Mouse (Mus musculus) limb, embryonic 15.5 days (tissue): Measurements from ENCODE around the gene Med25. TPM values are rescaled to one million over a fixed set of nuclear protein-coding genes. Genes with fewer than 3 reads are reported as not detected.

Experiments used
- ATAC-seq: fragments of 200-750 bp; cut with Nextera tagmentation; 2 replicates; pipeline ENCODE4 v1.8.0; 2017; ENCODE audit warnings: low read depth, moderate TSS enrichment; ENCODE audit not compliant: insufficient number of reproducible peaks, low FRiP score, low TSS enrichment
- H3K27ac ChIP-seq: fragments of 300-500 bp; sonication (generic); 2 replicates; pipeline ENCODE4 v1.5.1; 2015; ENCODE audit warnings: moderate library complexity, mild to moderate bottlenecking, inconsistent platforms
- H3K27me3 ChIP-seq: fragments of 300-500 bp; sonication (generic); 2 replicates; pipeline ENCODE4 v1.6.1; 2015; ENCODE audit warnings: inconsistent platforms
- H3K36me3 ChIP-seq: fragments of 300-500 bp; sonication (generic); 2 replicates; pipeline ENCODE4 v1.6.1; 2015; ENCODE audit warnings: inconsistent platforms
- H3K4me1 ChIP-seq: fragments of 300-500 bp; sonication (generic); 2 replicates; pipeline ENCODE4 v1.6.1; 2015; ENCODE audit warnings: inconsistent platforms
- H3K4me2 ChIP-seq: fragments of 300-500 bp; sonication (generic); 2 replicates; pipeline ENCODE4 v1.6.1; 2015; ENCODE audit warnings: mild to moderate bottlenecking, inconsistent platforms
- H3K4me3 ChIP-seq: fragments of 300-500 bp; sonication (generic); 2 replicates; pipeline ENCODE4 v1.5.1; 2015; ENCODE audit warnings: mild to moderate bottlenecking, inconsistent platforms
- H3K9ac ChIP-seq: fragments of 300-500 bp; sonication (generic); 2 replicates; pipeline ENCODE4 v1.6.1; 2015; ENCODE audit warnings: inconsistent platforms
- H3K9me3 ChIP-seq: fragments of 300-500 bp; sonication (generic); 2 replicates; pipeline ENCODE4 v1.6.1; 2016; ENCODE audit warnings: inconsistent platforms
- WGBS: fragments of 180-500 bp; shearing (Covaris S2); methylation state at CpG from one replicate; pipeline ENCODE4 v1.1.7; 2015; 5-methylcytosine and 5-hydroxymethylcytosine counted together
- polyA plus RNA-seq: library from polyadenylated mRNA; unstranded; fragments of >200 nt; fragmentation: Nextera tagmentation; extraction: Ambion mirVana; gene quantifications from 2 replicates; pipeline ENCODE4 v1.2.1, GENCODE M21; 2015

Med25 gene
- polyA plus RNA-seq, 1 experiment from 2014 or later: 103 TPM

DNA sequence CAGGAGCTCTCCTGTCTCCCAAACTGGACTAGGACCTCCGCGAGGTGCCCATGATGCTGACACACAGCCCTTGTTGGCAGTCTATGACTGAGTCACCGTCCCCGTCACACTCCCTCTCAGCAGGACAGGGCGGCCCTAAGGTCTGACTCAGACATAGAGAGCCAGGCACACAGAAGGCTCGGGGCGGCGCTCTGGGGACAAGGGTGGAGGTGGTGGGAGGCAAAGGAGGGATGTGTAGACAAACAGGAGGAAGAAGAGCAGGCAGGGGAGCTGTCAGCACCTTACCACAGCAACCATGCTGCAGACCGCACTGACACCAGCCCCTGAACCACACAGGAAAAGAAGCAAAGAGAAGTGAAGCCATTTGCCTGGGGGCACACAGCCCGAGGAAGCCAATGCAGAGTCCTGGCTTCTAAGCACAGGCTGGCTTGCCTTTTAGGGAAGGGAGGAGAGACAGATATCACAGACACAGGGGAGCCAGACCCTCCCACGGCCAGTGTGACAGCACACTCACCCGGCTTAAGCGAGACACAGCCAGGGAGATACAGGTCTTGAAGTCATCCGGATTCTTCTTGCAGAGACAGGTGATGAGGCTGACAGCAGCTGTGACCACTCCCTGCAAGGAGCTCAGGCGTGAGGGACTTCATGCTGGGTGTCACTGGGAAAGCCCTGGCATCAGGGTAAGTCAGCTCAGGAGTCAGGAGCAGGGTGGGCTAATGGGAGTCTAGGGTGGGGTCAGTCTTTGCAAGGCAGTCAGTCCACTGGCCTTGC, 16.4 kb upstream of the Med25 start:
- no peak for ATAC-seq

DNA sequence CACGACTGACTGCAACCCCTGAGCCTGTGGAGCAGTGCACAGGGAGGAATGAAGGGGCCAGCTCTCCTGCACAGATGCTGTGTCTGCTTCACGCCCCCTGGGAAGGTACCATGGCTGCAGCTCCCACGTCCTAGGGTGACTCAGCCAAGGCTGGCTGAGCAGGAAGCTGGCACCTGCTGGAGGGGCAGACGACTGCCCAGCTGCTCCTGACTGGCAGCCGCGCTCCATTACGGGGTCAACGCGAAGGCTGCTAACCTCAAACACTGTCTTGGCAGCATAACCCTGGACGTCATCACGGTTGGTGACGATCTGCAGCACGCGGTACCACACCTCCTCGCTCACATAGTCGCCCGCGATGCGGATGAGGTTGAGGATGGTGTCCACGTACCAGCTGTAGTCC, 12.9 kb upstream of the Med25 start:
- Histone ChIP-seq H3K36me3 (peaks cover 86% of the 10 kb centered on the region), H3K27me3 (no peaks in the 10 kb centered on the region), H3K4me3 (no peak overlapping the region), H3K9me3 (no peaks in the 10 kb centered on the region), H3K27ac (no peak overlapping the region), H3K9ac (no peak overlapping the region), H3K4me2 (no peak overlapping the region), H3K4me1 (peaks cover 12% of the 10 kb centered on the region)
- no peak for ATAC-seq
- 93% methylated on average over 20 of the region's 20 CpGs for WGBS

More for the DNA sequence above, 16.4 kb upstream of the Med25 start:
- Histone ChIP-seq H3K27ac (no peak overlapping the region), H3K9me3 (no peaks in the 10 kb centered on the region), H3K4me2 (no peak overlapping the region), H3K36me3 (peaks cover 94% of the 10 kb centered on the region), H3K4me1 (no peaks in the 10 kb centered on the region), H3K4me3 (no peak overlapping the region), H3K9ac (no peak overlapping the region), H3K27me3 (no peaks in the 10 kb centered on the region)
- 89% methylated on average over 15 of the region's 15 CpGs for WGBS

DNA sequence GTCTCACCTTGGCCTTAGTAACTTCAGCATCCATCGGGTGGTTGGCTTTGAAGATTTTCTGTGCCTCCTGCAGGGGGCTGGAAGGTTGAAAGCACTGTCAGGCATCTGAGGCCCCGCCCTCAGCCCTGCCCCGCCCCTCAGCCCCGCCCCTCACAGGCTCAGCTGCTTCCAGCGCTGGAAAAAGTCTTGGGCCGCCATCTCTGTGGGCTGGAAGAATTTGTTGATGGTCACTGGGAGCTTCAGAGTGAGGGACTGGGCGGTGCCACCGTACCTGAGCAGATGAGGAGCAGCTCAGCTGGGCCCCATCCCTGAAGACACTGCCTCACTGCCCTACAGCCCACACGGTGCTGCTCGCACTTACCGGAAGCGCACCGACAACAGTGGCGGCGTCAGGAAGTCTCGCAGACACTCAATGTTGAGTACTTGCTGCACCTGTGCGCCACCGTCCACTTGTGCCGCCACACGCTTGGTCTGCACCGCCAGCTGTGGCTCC, 8.8 kb upstream of the Med25 start:
- Histone ChIP-seq H3K4me2 (peak overlapping the region; percentile 41), H3K4me1 (peaks cover 36% of the 10 kb centered on the region), H3K9me3 (no peaks in the 10 kb centered on the region), H3K27me3 (no peaks in the 10 kb centered on the region), H3K27ac (peak overlapping the region; percentile 79), H3K9ac (no peak overlapping the region), H3K4me3 (peak overlapping the region; percentile 29), H3K36me3 (peaks cover 65% of the 10 kb centered on the region)
- 17% methylated on average over 21 of the region's 21 CpGs for WGBS
- no peak for ATAC-seq

DNA sequence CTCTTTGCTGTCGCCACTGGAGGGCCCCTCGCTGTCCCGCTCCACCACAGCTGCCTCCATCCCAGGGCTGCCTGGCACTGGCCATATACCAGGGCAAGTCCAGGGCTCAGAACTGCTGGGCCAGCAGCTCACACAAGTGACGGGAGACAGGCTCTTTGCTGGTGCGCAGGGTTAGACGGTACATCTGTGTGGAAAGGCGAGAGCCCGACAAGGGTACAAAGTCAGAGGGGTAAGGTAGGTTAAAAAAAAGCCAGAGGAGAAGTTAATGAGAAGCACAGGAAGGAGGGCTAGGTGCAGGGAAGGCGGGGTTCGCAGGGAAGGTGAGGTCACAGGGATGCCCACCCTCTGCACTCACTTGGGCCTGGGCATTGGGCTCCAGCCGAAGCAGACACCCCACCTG, 8.1 kb upstream of the Med25 start:
- H3K36me3 ChIP-seq: peaks cover 58% of the 10 kb centered on the region
- no peak overlapping the region for H3K9ac ChIP-seq
- no peaks in the 10 kb centered on the region for H3K9me3 ChIP-seq
- H3K4me3 ChIP-seq: no peak overlapping the region
- WGBS: 88% methylated on average over 11 of the region's 11 CpGs
- H3K27me3 ChIP-seq: no peaks in the 10 kb centered on the region
- 0 out of 2 replicates have a peak overlapping the region, but pooled peaks have one; percentile 4 for H3K27ac ChIP-seq
- no peak for ATAC-seq
- no peak overlapping the region for H3K4me2 ChIP-seq
- H3K4me1 ChIP-seq: peaks cover 36% of the 10 kb centered on the region

DNA sequence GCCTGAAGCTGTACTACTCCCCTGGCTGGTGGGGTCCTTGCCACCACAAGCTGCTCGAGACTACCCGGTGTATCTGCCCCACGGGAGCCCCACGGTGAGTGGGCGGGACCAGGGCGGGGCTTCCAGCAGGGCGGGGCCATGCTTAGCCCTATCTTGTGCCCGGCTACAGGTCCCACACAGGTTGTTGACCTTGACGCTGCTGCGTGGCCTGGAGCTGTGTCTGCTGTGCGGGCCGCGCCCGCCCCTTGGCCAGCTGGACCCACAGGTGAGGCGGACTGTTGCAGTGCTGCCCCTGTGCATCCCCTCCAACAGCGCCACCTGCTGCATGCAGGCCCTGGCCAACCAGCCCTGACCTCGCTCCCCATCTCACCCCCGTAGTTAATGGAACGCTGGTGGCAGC, 6.1 kb upstream of the Med25 start:
- Histone ChIP-seq H3K4me2 (no peak overlapping the region), H3K4me1 (peaks cover 44% of the 10 kb centered on the region), H3K27ac (no peak overlapping the region)

DNA sequence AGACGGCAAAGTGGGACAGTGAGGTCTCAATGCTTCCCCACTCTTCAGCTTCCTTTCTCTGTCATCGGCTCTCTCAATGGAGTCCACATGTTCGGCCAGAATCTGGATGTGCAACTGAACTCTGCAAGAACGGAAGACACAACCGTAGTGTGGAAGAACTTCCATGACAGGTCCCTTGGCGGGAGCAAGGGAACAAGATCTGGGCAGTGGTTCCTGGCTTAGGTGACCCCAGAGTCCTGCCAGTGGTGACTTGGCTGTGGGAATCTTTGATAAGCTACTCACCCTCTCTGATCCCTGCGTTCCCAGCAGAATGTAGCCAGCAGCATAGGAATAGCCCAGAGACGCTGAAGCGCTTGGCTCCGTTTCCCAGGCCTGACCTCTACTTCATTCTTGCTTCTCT, 4.0 kb upstream of the Med25 start:
- peak overlapping the region; percentile 58 for H3K4me3 ChIP-seq
- H3K4me2 ChIP-seq: peak overlapping the region; percentile 55
- no peak for ATAC-seq
- H3K9ac ChIP-seq: peak overlapping the region; percentile 50
- H3K27ac ChIP-seq: peak overlapping the region; percentile 88
- WGBS: 33% methylated on average over 10 of the region's 10 CpGs
- no peaks in the 10 kb centered on the region for H3K27me3 ChIP-seq
- peaks cover 50% of the 10 kb centered on the region for H3K4me1 ChIP-seq
- no peaks in the 10 kb centered on the region for H3K9me3 ChIP-seq
- H3K36me3 ChIP-seq: peaks cover 22% of the 10 kb centered on the region

More for the DNA sequence above, 6.1 kb upstream of the Med25 start:
- Histone ChIP-seq H3K4me3 (no peak overlapping the region), H3K27me3 (no peaks in the 10 kb centered on the region), H3K36me3 (peaks cover 38% of the 10 kb centered on the region), H3K9ac (no peak overlapping the region), H3K9me3 (no peaks in the 10 kb centered on the region)
- no peak for ATAC-seq
- WGBS: 35% methylated on average over 19 of the region's 19 CpGs

DNA sequence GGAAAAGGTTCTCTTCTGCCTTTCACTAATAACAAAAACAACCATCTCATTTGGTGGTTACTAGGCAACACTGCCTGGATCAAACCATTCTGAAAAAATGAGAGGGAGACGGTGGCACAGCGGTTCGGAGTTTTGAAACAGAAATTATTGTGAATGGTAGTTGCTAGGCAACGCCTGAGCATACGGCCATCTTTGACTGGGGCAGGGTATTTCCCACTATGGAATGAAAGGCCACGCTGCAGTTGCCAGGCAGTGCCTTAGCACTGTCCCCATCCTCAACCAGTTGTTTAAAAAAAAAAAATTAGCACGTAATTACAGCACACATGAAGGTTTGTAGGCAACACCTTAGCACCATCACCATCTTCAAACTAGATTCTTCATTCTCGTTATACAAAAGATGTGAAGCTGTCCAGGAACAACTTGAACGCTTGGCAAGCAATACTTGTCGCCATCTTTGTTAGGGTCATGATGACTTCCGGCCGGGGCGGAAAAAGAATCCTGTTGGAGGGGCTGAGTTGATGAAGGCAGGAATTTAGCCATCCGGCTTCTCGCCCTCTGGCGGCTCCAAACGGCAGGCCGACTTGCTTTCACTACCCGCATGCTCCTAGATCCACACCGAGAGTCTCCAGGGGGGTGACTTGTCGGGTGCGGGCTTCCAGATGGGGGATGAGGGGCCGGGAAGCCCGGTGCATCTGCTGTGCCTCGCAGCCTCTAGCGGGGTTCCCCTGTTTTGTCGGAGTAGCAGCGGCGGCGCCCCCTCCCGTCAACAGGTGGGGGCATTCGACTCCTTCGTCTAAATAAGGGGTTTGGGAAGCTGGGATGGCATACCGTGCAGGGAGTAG, 3.3 kb upstream of the Med25 start, which contains the start of gene Fuz:
Gene Fuz, plus strand, starts transcription at position 487 of the 842 bp plus-strand sequence.
- Histone ChIP-seq H3K9me3 (no peaks in the 10 kb centered on the region), H3K27ac (peak within 1 kb of the TSS; percentile 88), H3K4me2 (peak within 1 kb of the TSS; percentile 55), H3K4me1 (peaks cover 50% of the 10 kb centered on the region), H3K27me3 (no peaks in the 10 kb centered on the region), H3K4me3 (peak within 1 kb of the TSS; percentile 58), H3K36me3 (peaks cover 23% of the 10 kb centered on the region), H3K9ac (peak within 1 kb of the TSS; percentile 50)
- ATAC-seq: peak; percentile 73
- WGBS: 1% methylated on average over 34 of the region's 34 CpGs

DNA sequence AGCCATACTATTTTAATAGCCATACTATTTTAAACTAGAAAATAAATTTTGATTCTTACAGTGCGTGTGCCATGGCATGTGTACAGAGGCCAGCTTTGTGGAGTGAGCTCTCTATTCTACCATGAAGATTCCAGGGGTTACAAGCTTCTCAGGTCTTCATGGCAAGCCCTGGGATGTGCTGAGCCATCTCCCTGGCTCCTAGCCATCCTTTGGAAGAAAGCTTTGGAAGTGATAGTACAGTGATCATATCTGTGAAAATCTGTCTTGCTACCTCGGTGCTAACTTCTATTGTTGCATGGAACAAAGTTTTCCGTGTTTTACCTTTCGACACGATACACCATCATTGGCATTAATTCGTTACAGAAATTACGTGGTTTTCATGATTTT, 2.7 kb upstream of the Med25 start:
- Histone ChIP-seq H3K4me1 (peaks cover 54% of the 10 kb centered on the region), H3K9ac (no peak overlapping the region), H3K4me3 (peak overlapping the region; percentile 58), H3K9me3 (no peaks in the 10 kb centered on the region), H3K4me2 (peak overlapping the region; percentile 55), H3K36me3 (peaks cover 24% of the 10 kb centered on the region), H3K27ac (peak overlapping the region; percentile 88), H3K27me3 (no peaks in the 10 kb centered on the region)
- 65% methylated on average over 7 of the region's 7 CpGs for WGBS
- no peak for ATAC-seq

DNA sequence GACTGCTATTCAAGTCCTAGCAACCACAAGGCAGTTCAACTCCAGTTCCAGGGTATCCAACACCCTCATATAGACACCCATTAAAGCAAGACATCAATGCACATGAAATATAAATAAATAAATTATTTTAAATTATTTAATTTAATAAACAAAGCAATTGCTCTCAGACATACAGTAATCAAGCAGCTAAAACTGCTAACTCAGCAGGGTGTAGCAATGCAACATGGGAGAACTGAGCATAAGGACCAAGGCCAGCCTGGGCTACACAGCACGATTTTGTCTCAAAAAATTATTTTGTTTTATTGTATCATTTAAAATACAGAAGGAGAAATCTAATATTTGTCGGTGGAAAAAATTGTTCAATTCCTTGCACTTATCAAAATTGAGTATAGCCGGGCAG, 1.7 kb upstream of the Med25 start:
- Histone ChIP-seq H3K9ac (no peak overlapping the region), H3K4me3 (no peak overlapping the region), H3K27ac (peak overlapping the region; percentile 93; the same call in 1 of the 2 replicates), H3K4me1 (peaks cover 54% of the 10 kb centered on the region), H3K9me3 (no peaks in the 10 kb centered on the region), H3K27me3 (no peaks in the 10 kb centered on the region), H3K36me3 (peaks cover 21% of the 10 kb centered on the region), H3K4me2 (no peak overlapping the region)
- 92% methylated on average over 3 of the region's 3 CpGs for WGBS
- no peak for ATAC-seq

DNA sequence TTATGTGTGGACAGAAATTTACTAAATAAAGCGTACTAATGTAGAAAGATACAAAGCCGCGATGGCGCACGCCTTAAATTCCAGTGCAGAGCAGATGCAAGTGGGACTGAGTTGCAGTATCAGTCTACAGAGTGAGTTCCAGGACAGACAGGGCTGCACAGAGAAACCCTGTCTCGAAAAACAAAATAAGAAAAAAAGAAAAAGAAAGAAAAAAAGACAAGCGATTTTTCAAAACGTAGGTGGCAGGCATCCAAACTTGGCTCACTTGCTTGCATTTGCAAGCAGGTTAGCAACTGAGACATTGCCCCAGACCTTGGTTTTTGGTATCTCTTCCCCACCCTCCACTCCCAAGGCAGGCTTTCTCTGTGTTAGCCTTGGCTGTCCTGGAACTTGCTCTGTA, 685 bp upstream of the Med25 start:
- WGBS: 17% methylated on average over 8 of the region's 8 CpGs
- peak overlapping the region; percentile 78 for H3K4me3 ChIP-seq
- no peak for ATAC-seq
- H3K4me1 ChIP-seq: peaks cover 53% of the 10 kb centered on the region
- peak overlapping the region; percentile 93 for H3K27ac ChIP-seq
- H3K27me3 ChIP-seq: no peaks in the 10 kb centered on the region
- H3K9ac ChIP-seq: no peak overlapping the region
- H3K36me3 ChIP-seq: peaks cover 22% of the 10 kb centered on the region
- H3K4me2 ChIP-seq: peak overlapping the region; percentile 39
- no peaks in the 10 kb centered on the region for H3K9me3 ChIP-seq

DNA sequence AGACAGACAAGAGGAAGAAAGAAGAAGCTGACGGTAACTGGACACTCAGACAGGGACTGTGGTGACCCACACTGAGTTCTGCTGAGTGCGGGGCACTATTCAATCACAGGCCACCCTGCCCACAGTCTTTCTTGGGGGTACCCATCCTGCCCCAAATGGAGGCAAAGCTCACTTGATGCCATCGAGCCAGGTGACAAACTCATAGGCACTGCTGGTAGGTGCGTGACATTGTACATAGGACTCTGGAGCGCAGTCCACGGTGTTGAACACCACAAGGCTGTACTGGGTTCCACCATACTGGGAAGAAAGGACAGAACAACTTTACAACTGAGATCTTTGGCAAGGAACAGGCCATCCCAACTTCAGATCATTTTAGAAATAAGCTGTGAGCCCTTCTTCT, 901 bp downstream of the Med25 start:
- peaks cover 38% of the 10 kb centered on the region for H3K4me1 ChIP-seq
- WGBS: 18% methylated on average over 6 of the region's 6 CpGs
- peak overlapping the region; percentile 78 for H3K4me3 ChIP-seq
- no peak for ATAC-seq
- H3K27me3 ChIP-seq: no peaks in the 10 kb centered on the region
- peak overlapping the region; percentile 77 for H3K9ac ChIP-seq
- H3K9me3 ChIP-seq: no peaks in the 10 kb centered on the region
- peaks cover 37% of the 10 kb centered on the region for H3K36me3 ChIP-seq
- peak overlapping the region; percentile 97 for H3K27ac ChIP-seq
- peak overlapping the region; percentile 84 for H3K4me2 ChIP-seq

DNA sequence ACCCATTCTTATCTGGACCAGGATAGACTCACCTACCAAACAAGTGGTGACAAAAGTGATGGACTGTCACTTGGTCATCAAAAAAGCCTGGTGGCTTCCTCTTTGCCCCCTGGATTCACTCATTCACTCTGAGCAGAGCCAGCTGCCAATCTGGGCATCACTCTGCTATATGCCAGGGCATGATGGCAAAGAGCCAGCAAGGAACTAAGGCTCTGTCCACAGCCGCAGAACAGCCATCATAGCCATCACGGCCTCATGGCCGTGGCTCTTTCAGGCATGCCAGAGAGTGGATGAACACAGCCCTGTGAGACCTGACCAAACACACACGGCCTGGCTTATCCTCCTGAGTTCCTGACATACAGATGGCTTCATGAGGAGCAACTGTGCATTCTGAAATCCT, 1.8 kb downstream of the Med25 start:
- 90% methylated on average over 4 of the region's 4 CpGs for WGBS
- H3K27me3 ChIP-seq: no peaks in the 10 kb centered on the region
- peaks cover 36% of the 10 kb centered on the region for H3K4me1 ChIP-seq
- H3K9me3 ChIP-seq: no peaks in the 10 kb centered on the region
- peak overlapping the region; percentile 84 for H3K4me2 ChIP-seq
- H3K9ac ChIP-seq: no peak overlapping the region
- no peak for ATAC-seq
- H3K27ac ChIP-seq: no peak overlapping the region
- no peak overlapping the region for H3K4me3 ChIP-seq
- peaks cover 46% of the 10 kb centered on the region for H3K36me3 ChIP-seq
